Mouse (Mus musculus): ENCODE data around the gene Plcl1.

The Plcl1 gene

GRCm38 (mm10) chr1:55604593-55604992, 198.9 kb downstream of the Plcl1 start:
- in situ Hi-C loops (cut with MboI; ENCODE audit: low sequenced_read_pairs), result no loop called here

GRCm38 (mm10) chr1:55605450-55605849, 199.7 kb downstream of the Plcl1 start:
- in situ Hi-C loops (cut with MboI; ENCODE audit: low sequenced_read_pairs), result no loop called here

- in situ Hi-C loops (cut with MboI; ENCODE audit: low sequenced_read_pairs), result no loop called here
Observed at GRCm38 (mm10) chr1:55605956-55606355, 200.2 kb downstream of the Plcl1 start.

- in situ Hi-C loops (cut with MboI; ENCODE audit: low sequenced_read_pairs), result no loop called here
Observed at GRCm38 (mm10) chr1:55606405-55606804, 200.7 kb downstream of the Plcl1 start.

GRCm38 (mm10) chr1:55612759-55613328, 207.1 kb downstream of the Plcl1 start:
- in situ Hi-C loops (cut with MboI; ENCODE audit: low sequenced_read_pairs), result no loop called here

GRCm38 (mm10) chr1:55617857-55618256, 212.1 kb downstream of the Plcl1 start:
- in situ Hi-C loops (cut with MboI; ENCODE audit: low sequenced_read_pairs), result no loop called here

- in situ Hi-C loops (cut with MboI; ENCODE audit: low sequenced_read_pairs), result no loop called here
Observed at GRCm38 (mm10) chr1:55618617-55619286, 213.0 kb downstream of the Plcl1 start.

- in situ Hi-C loops (cut with MboI; ENCODE audit: low sequenced_read_pairs), result no loop called here
Observed at GRCm38 (mm10) chr1:55631496-55631895, 225.8 kb downstream of the Plcl1 start.

- in situ Hi-C loops (cut with MboI; ENCODE audit: low sequenced_read_pairs), result no loop called here
Observed at GRCm38 (mm10) chr1:55632024-55632423, 226.3 kb downstream of the Plcl1 start.

- in situ Hi-C loops (cut with MboI; ENCODE audit: low sequenced_read_pairs), result no loop called here
Observed at GRCm38 (mm10) chr1:55633326-55633725, 227.6 kb downstream of the Plcl1 start.

- in situ Hi-C loops (cut with MboI; ENCODE audit: low sequenced_read_pairs), result no loop called here
Observed at GRCm38 (mm10) chr1:55659518-55660210, 253.9 kb downstream of the Plcl1 start.

GRCm38 (mm10) chr1:55661381-55661780, 255.7 kb downstream of the Plcl1 start:
- in situ Hi-C loops (cut with MboI; ENCODE audit: low sequenced_read_pairs), result no loop called here

GRCm38 (mm10) chr1:55665137-55665827, 259.6 kb downstream of the Plcl1 start:
- in situ Hi-C loops (cut with MboI; ENCODE audit: low sequenced_read_pairs), result no loop called here

GRCm38 (mm10) chr1:55665828-55666673, 260.3 kb downstream of the Plcl1 start:
- in situ Hi-C loops (cut with MboI; ENCODE audit: low sequenced_read_pairs), result no loop called here

- in situ Hi-C loops (cut with MboI; ENCODE audit: low sequenced_read_pairs), result no loop called here
Observed at GRCm38 (mm10) chr1:55666798-55667197, 261.1 kb downstream of the Plcl1 start.

- in situ Hi-C loops (cut with MboI; ENCODE audit: low sequenced_read_pairs), result no loop called here
Observed at GRCm38 (mm10) chr1:55668622-55669237, 263.0 kb downstream of the Plcl1 start.

GRCm38 (mm10) chr1:55682676-55683075, 277.0 kb downstream of the Plcl1 start:
- in situ Hi-C loops (cut with MboI; ENCODE audit: low sequenced_read_pairs), result no loop called here

GRCm38 (mm10) chr1:55686261-55686660, 280.5 kb downstream of the Plcl1 start:
- in situ Hi-C loops (cut with MboI; ENCODE audit: low sequenced_read_pairs), result no loop called here

- in situ Hi-C loops (cut with MboI; ENCODE audit: low sequenced_read_pairs), result no loop called here
Observed at GRCm38 (mm10) chr1:55693636-55694220, 288.0 kb downstream of the Plcl1 start.

- in situ Hi-C loops (cut with MboI; ENCODE audit: low sequenced_read_pairs), result no loop called here
Observed at GRCm38 (mm10) chr1:55696206-55696605, 290.5 kb downstream of the Plcl1 start.
